Mouse (Mus musculus) E14TG2a.4 (cell line): ENCODE measurements around the gene Anxa9.

ENCODE experiments used
- H3K27me3 ChIP-seq: 2 replicates; pipeline ENCODE4 v1.6.1; 2014; ENCODE audit warnings: low read length, control low read depth; ENCODE audit not compliant: insufficient read depth
- H3K36me3 ChIP-seq: 2 replicates; pipeline ENCODE4 v1.6.1; 2014; ENCODE audit warnings: low read length, control low read depth; ENCODE audit not compliant: insufficient read depth
- H3K4me1 ChIP-seq: replicated peaks from 2 replicates; pipeline ENCODE4 v1.6.1; 2014; ENCODE audit warnings: low read depth, low read length, control low read depth
- H3K4me3 ChIP-seq: replicated peaks from 2 replicates; pipeline ENCODE4 v1.5.1; 2014; ENCODE audit warnings: mild to moderate bottlenecking, low read length
- H3K9me3 ChIP-seq: 2 replicates; pipeline ENCODE4 v1.6.1; 2014; ENCODE audit warnings: low read length, control low read depth
- CTCF ChIP-seq: conservative IDR thresholded peaks from 2 replicates; pipeline ENCODE4 v1.5.1; 2014; ENCODE audit warnings: low read length
- NANOG ChIP-seq: IDR thresholded peaks from 2 replicates; pipeline ENCODE4 v1.6.1; 2014; ENCODE audit warnings: borderline replicate concordance, low read length, mixed read lengths
- POU5F1 ChIP-seq: IDR thresholded peaks from 2 replicates; pipeline ENCODE4 v1.6.1; 2014; ENCODE audit warnings: low read length, borderline replicate concordance

Anxa9 gene

DNA sequence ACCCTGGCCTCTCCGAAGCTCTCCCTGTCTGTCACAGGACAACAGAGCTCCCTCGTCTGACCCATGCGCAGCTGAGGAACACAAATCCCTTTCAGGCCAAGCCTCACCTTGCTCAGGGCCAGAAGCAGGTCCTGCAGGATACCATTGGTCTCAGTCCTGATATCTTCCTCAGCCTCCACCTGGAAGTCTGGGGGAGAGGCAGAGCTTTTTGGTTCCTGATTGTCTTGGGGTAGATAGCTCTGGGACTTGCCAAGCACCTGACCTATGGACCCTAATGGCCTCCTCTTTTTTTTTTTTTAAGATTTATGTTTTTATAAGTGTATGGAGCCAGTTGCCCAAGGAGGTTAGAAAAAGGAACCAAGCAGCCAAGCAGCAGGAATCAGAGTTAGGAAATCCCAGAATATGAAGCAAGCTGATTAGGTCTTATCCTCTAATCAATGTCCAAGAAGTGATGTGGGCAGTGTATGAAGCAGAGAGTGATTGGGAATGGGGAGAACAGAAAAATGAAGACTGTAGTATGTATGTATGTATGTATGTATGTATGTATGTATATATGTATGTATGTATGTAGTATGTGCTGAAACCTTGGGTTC is 5.7 kb downstream of the Anxa9 start:
- H3K9me3 ChIP-seq = peaks cover 10% of the 10 kb centered on the region
- TF ChIP-seq CTCF (no peak), POU5F1 (no peak), NANOG (no peak)
- no peaks in the 10 kb centered on the region for H3K27me3 ChIP-seq

DNA sequence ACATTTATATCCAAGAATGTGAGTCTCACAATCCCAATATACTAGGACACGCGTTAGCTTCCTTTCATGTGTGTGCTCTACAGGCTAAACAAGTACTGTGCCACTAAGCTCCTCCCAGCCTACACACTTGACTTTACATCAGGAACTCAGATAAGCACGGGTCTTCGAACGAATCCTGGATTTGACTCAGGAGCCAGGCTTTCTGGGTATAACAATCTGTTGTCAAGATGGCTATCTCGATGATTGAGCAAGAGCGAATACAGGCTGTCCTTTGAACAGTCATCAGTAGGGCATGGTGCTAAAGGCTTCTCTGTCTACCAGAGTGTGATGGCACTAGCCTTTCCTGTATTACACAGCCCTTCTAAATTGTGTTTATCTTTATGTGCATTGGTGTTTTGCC is 9.0 kb downstream of the Anxa9 start:
- TF ChIP-seq NANOG = no peak
- no peak for TF ChIP-seq CTCF
- no peak for TF ChIP-seq POU5F1
- Histone ChIP-seq H3K36me3 (peaks cover 54% of the 10 kb centered on the region), H3K27me3 (no peaks in the 10 kb centered on the region), H3K4me3 (no peak overlapping the region), H3K9me3 (no peaks in the 10 kb centered on the region), H3K4me1 (peaks cover 57% of the 10 kb centered on the region)

More for the DNA sequence above, 5.7 kb downstream of the Anxa9 start:
- peaks cover 24% of the 10 kb centered on the region for H3K4me1 ChIP-seq
- peaks cover 21% of the 10 kb centered on the region for H3K36me3 ChIP-seq
- H3K4me3 ChIP-seq = no peak overlapping the region

DNA sequence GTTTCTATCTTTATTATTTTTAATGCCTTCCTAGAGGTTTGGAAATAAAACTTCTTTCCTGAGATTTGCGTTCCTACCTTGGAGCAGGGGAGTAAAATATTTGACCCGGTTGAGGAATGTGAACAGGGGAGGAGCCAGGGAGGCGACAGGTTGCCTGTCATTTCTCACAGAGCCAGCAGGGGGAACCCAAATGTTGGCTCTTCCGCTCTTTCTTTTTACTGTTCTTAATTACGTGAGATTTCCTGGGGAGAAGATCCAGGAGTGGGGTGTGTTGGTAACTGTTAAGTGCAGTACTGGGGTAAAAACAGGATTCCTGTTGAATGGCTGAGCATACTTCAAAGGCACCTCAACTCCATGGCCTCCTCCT is 10.9 kb downstream of the Anxa9 start:
- no peak overlapping the region for H3K4me3 ChIP-seq
- peaks cover 74% of the 10 kb centered on the region for H3K36me3 ChIP-seq
- H3K9me3 ChIP-seq = no peaks in the 10 kb centered on the region
- H3K27me3 ChIP-seq = no peaks in the 10 kb centered on the region
- TF ChIP-seq POU5F1 = no peak
- peak; percentile 75 for TF ChIP-seq CTCF
- peaks cover 76% of the 10 kb centered on the region for H3K4me1 ChIP-seq

DNA sequence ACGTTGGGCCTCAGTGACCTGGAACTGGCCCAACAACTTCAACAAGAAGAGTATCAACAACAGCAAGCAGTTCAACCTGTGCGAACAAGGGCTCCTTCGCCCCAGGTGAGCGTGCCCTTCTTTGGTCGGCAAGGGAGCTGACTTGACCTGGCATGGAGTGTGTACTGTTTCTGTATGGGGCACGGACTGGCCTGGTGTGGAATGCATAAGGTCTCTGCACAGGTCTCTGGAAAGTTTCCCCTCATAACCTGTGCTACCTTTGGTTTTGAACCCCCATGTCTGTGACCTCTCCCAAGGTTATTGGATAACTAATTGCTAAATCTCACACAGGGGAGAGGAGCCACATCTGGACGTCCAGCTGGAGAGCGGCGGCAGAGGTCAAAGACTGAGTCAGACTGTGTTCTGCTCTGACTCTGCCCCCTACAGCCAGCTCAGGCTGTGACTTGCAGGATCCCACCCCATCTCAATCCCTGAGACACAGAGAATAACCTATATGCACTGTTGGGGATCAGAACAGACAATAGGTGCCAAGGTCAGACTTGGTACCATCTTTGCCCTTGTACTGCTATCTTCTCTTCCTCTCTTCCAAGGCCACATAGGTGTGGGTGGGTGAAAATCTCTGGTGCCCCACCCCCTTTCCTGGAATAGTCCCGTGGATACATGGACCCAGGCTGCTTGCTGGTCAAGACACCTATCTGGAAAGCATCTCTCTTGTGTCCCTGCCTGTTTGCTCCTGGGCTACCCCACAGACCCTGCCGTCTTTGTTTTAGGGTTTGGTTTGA is 11.5 kb downstream of the Anxa9 start:
- Histone ChIP-seq H3K4me1 (peaks cover 82% of the 10 kb centered on the region), H3K9me3 (no peaks in the 10 kb centered on the region), H3K27me3 (no peaks in the 10 kb centered on the region), H3K36me3 (peaks cover 79% of the 10 kb centered on the region), H3K4me3 (no peak overlapping the region; the same call in 1 of the 2 replicates)
- TF ChIP-seq POU5F1 = no peak
- TF ChIP-seq NANOG = no peak; the same call in 1 of the 2 replicates
- no peak for TF ChIP-seq CTCF

DNA sequence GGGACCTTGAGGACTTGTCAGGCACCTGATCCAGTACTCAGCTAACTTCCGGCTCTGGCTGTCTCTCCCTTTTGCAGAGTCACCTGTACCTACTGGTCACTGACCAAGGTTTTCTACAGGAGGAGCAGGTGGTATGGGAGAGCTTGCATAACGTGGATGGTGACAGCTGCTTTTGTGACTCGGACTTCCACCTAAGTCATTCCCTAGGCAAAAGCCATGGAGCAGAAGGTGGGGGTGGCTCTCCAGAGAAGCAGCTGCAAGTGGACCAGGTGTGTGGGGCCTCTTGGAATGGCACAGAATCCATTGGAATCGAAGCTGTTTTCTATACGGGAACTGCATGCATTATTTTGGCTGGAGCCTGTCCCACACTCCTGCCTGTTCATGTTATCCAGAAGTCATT is 12.3 kb downstream of the Anxa9 start:
- Histone ChIP-seq H3K4me1 (peaks cover 87% of the 10 kb centered on the region), H3K4me3 (no peak overlapping the region; the same call in 1 of the 2 replicates), H3K27me3 (no peaks in the 10 kb centered on the region), H3K36me3 (peaks cover 87% of the 10 kb centered on the region), H3K9me3 (no peaks in the 10 kb centered on the region)
- no peak for TF ChIP-seq NANOG
- TF ChIP-seq POU5F1 = no peak
- TF ChIP-seq CTCF = no peak

DNA sequence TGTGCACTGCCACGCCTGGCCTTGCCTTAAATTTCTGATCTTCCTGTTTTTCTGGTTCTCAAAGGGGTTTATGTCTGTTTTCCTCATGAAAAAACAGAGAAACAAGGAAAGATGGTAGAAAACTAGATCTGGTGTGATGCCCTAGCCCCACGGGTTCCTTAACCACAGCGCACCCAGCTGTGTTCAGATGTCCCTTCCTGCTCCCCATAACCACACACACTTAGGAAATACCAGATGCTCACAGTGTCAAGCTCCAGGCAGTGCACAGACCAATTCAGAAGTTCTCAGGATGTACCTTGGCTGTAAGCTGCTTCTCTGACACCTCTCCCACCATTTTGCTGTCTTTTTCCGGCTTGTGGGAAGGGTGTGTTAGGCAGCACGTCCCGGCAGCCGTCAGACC is 12.7 kb downstream of the Anxa9 start:
- Histone ChIP-seq H3K4me3 (no peak overlapping the region; the same call in 1 of the 2 replicates), H3K9me3 (no peaks in the 10 kb centered on the region), H3K4me1 (peaks cover 89% of the 10 kb centered on the region), H3K36me3 (peaks cover 91% of the 10 kb centered on the region), H3K27me3 (no peaks in the 10 kb centered on the region)
- TF ChIP-seq CTCF = no peak
- TF ChIP-seq NANOG = no peak
- TF ChIP-seq POU5F1 = no peak

DNA sequence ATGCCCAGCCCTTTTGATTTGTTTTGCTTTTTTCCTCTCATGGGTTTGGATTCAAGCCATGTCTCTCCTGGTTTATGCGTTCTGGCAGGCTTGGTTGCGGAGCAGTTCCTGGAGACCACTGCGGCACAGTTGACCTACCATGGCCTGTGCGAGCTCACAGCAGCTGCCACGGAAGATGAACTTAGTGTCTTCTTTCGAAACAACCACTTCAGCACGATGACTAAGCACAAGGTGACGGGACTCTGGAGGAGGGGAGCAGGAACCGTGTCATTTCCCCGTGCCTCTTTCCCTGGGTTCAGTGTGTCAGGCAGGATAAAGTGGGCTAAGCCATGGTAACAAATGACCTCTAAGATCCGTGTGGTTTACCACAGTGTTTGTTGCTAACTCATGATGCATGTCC is 13.4 kb downstream of the Anxa9 start:
- no peak for TF ChIP-seq POU5F1
- no peak for TF ChIP-seq CTCF
- no peak for TF ChIP-seq NANOG
- Histone ChIP-seq H3K27me3 (no peaks in the 10 kb centered on the region), H3K9me3 (no peaks in the 10 kb centered on the region), H3K4me1 (peaks cover 93% of the 10 kb centered on the region), H3K4me3 (0 out of 2 replicates have a peak overlapping the region, but pooled peaks have one; percentile 13), H3K36me3 (peaks cover 99% of the 10 kb centered on the region)

DNA sequence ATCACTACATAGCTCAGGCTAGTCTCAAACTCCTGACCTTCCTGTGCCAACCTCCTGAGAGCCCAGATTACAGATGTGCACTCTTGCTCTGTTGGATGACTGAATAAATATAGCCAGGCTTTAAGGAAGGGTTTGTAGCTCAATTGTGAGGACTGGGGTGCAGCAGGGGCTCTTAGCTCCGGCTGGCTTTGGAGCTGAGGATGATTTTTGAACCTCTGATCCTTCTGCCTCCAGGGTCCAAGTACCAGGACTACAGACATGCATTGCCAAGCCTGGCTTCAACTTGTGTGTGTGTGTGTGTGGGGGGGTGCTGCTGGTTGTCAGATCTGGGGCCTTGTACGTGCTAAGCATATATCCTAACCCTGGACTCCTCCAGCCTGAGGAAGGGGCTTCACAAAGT is 14.1 kb downstream of the Anxa9 start:
- Histone ChIP-seq H3K27me3 (no peaks in the 10 kb centered on the region), H3K4me3 (no peak overlapping the region), H3K36me3 (peaks cover 100% of the 10 kb centered on the region), H3K4me1 (peaks cover 96% of the 10 kb centered on the region), H3K9me3 (no peaks in the 10 kb centered on the region)
- TF ChIP-seq POU5F1 = no peak
- no peak for TF ChIP-seq CTCF
- no peak for TF ChIP-seq NANOG
